Mouse (Mus musculus) kidney, adult 2 months (tissue): ENCODE results near the gene Ctnnbl1.

ENCODE experiments used
- CTCF ChIP-seq: fragments of 200-500 bp; conservative IDR thresholded peaks from 2 replicates; pipeline ENCODE4 v1.5.1; 2011; ENCODE audit warnings: low read depth, mild to moderate bottlenecking, control low read depth, low read length, moderate library complexity, mixed read lengths; ENCODE audit not compliant: insufficient read depth, insufficient read length
- POLR2A ChIP-seq: fragments of 200-500 bp; IDR thresholded peaks from one replicate; pipeline ENCODE4 v1.6.1; 2011; ENCODE audit warnings: low read depth, low read length, control low read depth

GRCm38 (mm10) chr2:157705777-157706158 is 31.4 kb upstream of the Ctnnbl1 start:
- TF ChIP-seq CTCF (no peak), POLR2A (no peak)
